Mouse (Mus musculus) heart, postnatal 0 days (tissue): ENCODE data around the gene Grid1.

Source experiments
- CTCF ChIP-seq: IDR thresholded peaks from 2 replicates; pipeline ENCODE4 v1.5.1; 2016; ENCODE audit warnings: antibody characterized with exemption, control low read depth, low read depth
- EP300 ChIP-seq: IDR thresholded peaks from 2 replicates; pipeline ENCODE4 v1.6.1; 2016; ENCODE audit warnings: antibody characterized with exemption, low read depth

DNA sequence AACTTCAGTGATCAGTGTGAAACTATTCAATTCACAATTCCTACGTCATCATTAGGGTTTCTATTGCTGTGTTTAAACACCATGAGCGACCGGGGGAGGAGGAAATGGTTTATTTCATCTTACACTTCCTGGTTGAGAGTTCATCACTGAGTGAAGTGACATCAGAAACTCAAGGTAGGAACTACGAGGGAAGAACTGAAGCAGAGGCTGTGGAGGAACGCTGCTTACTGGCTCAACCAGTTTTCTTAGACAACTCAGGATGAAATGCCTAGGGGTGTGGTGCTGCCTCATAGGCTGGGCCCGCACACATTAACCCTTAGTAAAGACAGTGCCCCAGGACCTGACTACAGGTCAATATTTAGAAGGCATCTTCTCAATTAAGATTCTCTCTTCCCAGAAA, 389.5 kb downstream of the Grid1 start:
- TF ChIP-seq EP300: no peak
- TF ChIP-seq CTCF: no peak
